In genomic region chr9:34754523-34755097, GRCm38 (mm10) we compare ENCODE assay signal across 21 mouse cellular contexts.
DNase-seq lines count a peak whose midpoint lies in the region; ATAC-seq and TF ChIP-seq lines count a peak whose summit lies in the region.
"Had no signal": no experiment of that assay in that cellular context is flagged by ENCODE, and none has a peak within 500 bp of the region (broad histone marks: within the 10 kb centered on the region; RNA-seq: fewer than 3 reads in every experiment).

No protein-coding gene starts in this region.

- no peaks in the 10 kb centered on the region for H3K9me3 ChIP-seq in forebrain, embryonic 12.5 days
- H3K9me3 ChIP-seq in forebrain, embryonic 13.5 days (replicated peaks), result no peaks in the 10 kb centered on the region
- no peaks in the 10 kb centered on the region for H3K9me3 ChIP-seq in midbrain, embryonic 10.5 days (replicated peaks)
- no peaks in the 10 kb centered on the region for H3K9me3 ChIP-seq in midbrain, embryonic 16.5 days (replicated peaks; ENCODE audit: control insufficient read depth, low read length, poor library complexity, severe bottlenecking)
- H3K9me3 ChIP-seq in midbrain, embryonic 12.5 days, result no peaks in the 10 kb centered on the region
- H3K9me3 ChIP-seq in midbrain, postnatal 0 days (ENCODE audit: low read length), result no peaks in the 10 kb centered on the region
- H3K9me3 ChIP-seq: embryonic facial prominence, embryonic 10.5 days; heart, embryonic 10.5 days; heart, embryonic 15.5 days had no signal

- no peak overlapping the region for H3K9ac ChIP-seq in forebrain, embryonic 12.5 days
- H3K9ac ChIP-seq in forebrain, embryonic 13.5 days, result no peak overlapping the region
- no peak overlapping the region for H3K9ac ChIP-seq in midbrain, embryonic 16.5 days (ENCODE audit: low read depth, low read length)
- H3K9ac ChIP-seq in midbrain, embryonic 12.5 days (replicated peaks), result no peak overlapping the region
- no peak overlapping the region for H3K9ac ChIP-seq in midbrain, postnatal 0 days (replicated peaks; ENCODE audit: low read length, poor library complexity, severe bottlenecking)
- H3K9ac ChIP-seq: heart, embryonic 15.5 days; hindbrain, embryonic 14.5 days had no signal

- no peak overlapping the region for H3K4me3 ChIP-seq in forebrain, embryonic 12.5 days (replicated peaks)
- no peak overlapping the region for H3K4me3 ChIP-seq in forebrain, embryonic 13.5 days
- no peak overlapping the region for H3K4me3 ChIP-seq in midbrain, embryonic 10.5 days
- no peak overlapping the region for H3K4me3 ChIP-seq in midbrain, embryonic 16.5 days (ENCODE audit: low read depth, low read length)
- H3K4me3 ChIP-seq in midbrain, embryonic 12.5 days, result no peak overlapping the region
- H3K4me3 ChIP-seq in midbrain, postnatal 0 days (ENCODE audit: low read depth, low read length), result no peak overlapping the region
- H3K4me3 ChIP-seq: embryonic facial prominence, embryonic 10.5 days; heart, embryonic 10.5 days; heart, embryonic 15.5 days had no signal

- 19% methylated on average over 6 of the region's 6 CpGs for WGBS in forebrain, embryonic 12.5 days
- WGBS in forebrain, embryonic 13.5 days, result 16% methylated on average over 6 of the region's 6 CpGs
- WGBS in midbrain, embryonic 10.5 days, result 26% methylated on average over 6 of the region's 6 CpGs
- WGBS in midbrain, embryonic 16.5 days, result 16% methylated on average over 6 of the region's 6 CpGs
- WGBS in midbrain, embryonic 12.5 days, result 18% methylated on average over 6 of the region's 6 CpGs
- 29% methylated on average over 6 of the region's 6 CpGs for WGBS in midbrain, postnatal 0 days

- peaks cover 20% of the 10 kb centered on the region for H3K4me1 ChIP-seq in forebrain, embryonic 12.5 days
- peaks cover 30% of the 10 kb centered on the region for H3K4me1 ChIP-seq in forebrain, embryonic 13.5 days
- peaks cover 35% of the 10 kb centered on the region for H3K4me1 ChIP-seq in midbrain, embryonic 10.5 days
- peaks cover 3% of the 10 kb centered on the region; the same call in 1 of the 2 replicates for H3K4me1 ChIP-seq in midbrain, embryonic 16.5 days (ENCODE audit: control insufficient read depth, insufficient read depth, low read length)
- peaks cover 16% of the 10 kb centered on the region; the same call in 1 of the 2 replicates for H3K4me1 ChIP-seq in midbrain, embryonic 12.5 days
- H3K4me1 ChIP-seq in midbrain, postnatal 0 days (ENCODE audit: insufficient read depth, low read length), result peaks cover 3% of the 10 kb centered on the region; the same call in 1 of the 2 replicates

- H3K27ac ChIP-seq in forebrain, embryonic 12.5 days, result peak overlapping the region; percentile 26; the same call in 1 of the 2 replicates
- H3K27ac ChIP-seq in forebrain, embryonic 13.5 days, result no peak overlapping the region
- peak overlapping the region; percentile 71 for H3K27ac ChIP-seq in midbrain, embryonic 10.5 days (replicated peaks)
- H3K27ac ChIP-seq in midbrain, embryonic 16.5 days (ENCODE audit: low read length), result no peak overlapping the region
- peak overlapping the region; percentile 69 for H3K27ac ChIP-seq in midbrain, embryonic 12.5 days (replicated peaks)
- H3K27ac ChIP-seq in midbrain, postnatal 0 days (ENCODE audit: low read depth, low read length), result peak overlapping the region; percentile 1; the same call in 1 of the 2 replicates
- H3K27ac ChIP-seq: embryonic facial prominence, embryonic 10.5 days; heart, embryonic 10.5 days; heart, embryonic 15.5 days; hindbrain, embryonic 14.5 days had no signal

- TF ChIP-seq CTCF in midbrain, postnatal 0 days (IDR thresholded peaks at IDR 0.05), result no peak

- ATAC-seq in forebrain, embryonic 12.5 days (ENCODE audit: low FRiP score), result peak; percentile 69; the same call in 1 of the 2 replicates
- ATAC-seq in forebrain, embryonic 13.5 days, result no peak
- ATAC-seq in midbrain, embryonic 16.5 days, result no peak; the same call in 1 of the 2 replicates
- ATAC-seq in midbrain, embryonic 12.5 days (ENCODE audit: low FRiP score, low read depth), result peak; percentile 79
- ATAC-seq in midbrain, postnatal 0 days (ENCODE audit: low FRiP score), result no peak
- ATAC-seq: activated CD4-positive, CD25-positive, alpha-beta regulatory T cell, adult 4 months; intestine, embryonic 16.5 days; Patski had no signal

- H3K27me3 ChIP-seq in forebrain, embryonic 12.5 days, result peaks cover 7% of the 10 kb centered on the region; the same call in 1 of the 2 replicates
- H3K27me3 ChIP-seq in forebrain, embryonic 13.5 days, result peaks cover 14% of the 10 kb centered on the region; the same call in 1 of the 2 replicates
- 0 out of 2 replicates have a peak, but pooled peaks cover 6% of the 10 kb centered on the region for H3K27me3 ChIP-seq in midbrain, embryonic 10.5 days (ENCODE audit: low read depth, poor library complexity, severe bottlenecking)
- no peaks in the 10 kb centered on the region for H3K27me3 ChIP-seq in midbrain, embryonic 16.5 days (ENCODE audit: control insufficient read depth, insufficient read depth, low read depth, low read length)
- peaks cover 8% of the 10 kb centered on the region; the same call in 1 of the 2 replicates for H3K27me3 ChIP-seq in midbrain, embryonic 12.5 days
- H3K27me3 ChIP-seq in midbrain, postnatal 0 days (ENCODE audit: insufficient read depth, low read length), result no peaks in the 10 kb centered on the region
- H3K27me3 ChIP-seq: heart, embryonic 15.5 days; Patski had no signal

- no peak overlapping the region for H3K4me2 ChIP-seq in forebrain, embryonic 12.5 days
- H3K4me2 ChIP-seq in forebrain, embryonic 13.5 days, result no peak overlapping the region
- no peak overlapping the region for H3K4me2 ChIP-seq in midbrain, embryonic 16.5 days (ENCODE audit: low read length)
- no peak overlapping the region for H3K4me2 ChIP-seq in midbrain, embryonic 12.5 days (replicated peaks)
- H3K4me2 ChIP-seq in midbrain, postnatal 0 days (ENCODE audit: low read depth, low read length, poor library complexity, severe bottlenecking), result no peak overlapping the region
- H3K4me2 ChIP-seq: heart, embryonic 15.5 days; hindbrain, embryonic 14.5 days had no signal

- H3K36me3 ChIP-seq in forebrain, embryonic 12.5 days (replicated peaks), result no peaks in the 10 kb centered on the region
- H3K36me3 ChIP-seq in forebrain, embryonic 13.5 days (ENCODE audit: poor library complexity, severe bottlenecking), result no peaks in the 10 kb centered on the region
- no peaks in the 10 kb centered on the region for H3K36me3 ChIP-seq in midbrain, embryonic 10.5 days
- H3K36me3 ChIP-seq in midbrain, embryonic 16.5 days (ENCODE audit: control insufficient read depth, insufficient read depth, low read length), result no peaks in the 10 kb centered on the region
- H3K36me3 ChIP-seq in midbrain, embryonic 12.5 days, result no peaks in the 10 kb centered on the region
- H3K36me3 ChIP-seq in midbrain, postnatal 0 days (ENCODE audit: insufficient read depth, low read length), result no peaks in the 10 kb centered on the region
- H3K36me3 ChIP-seq: embryonic facial prominence, embryonic 10.5 days; heart, embryonic 10.5 days; heart, embryonic 15.5 days had no signal

- DNase-seq in midbrain, embryonic 10.5 days (ENCODE audit: low spot score), result peak; percentile 69
- no peak for DNase-seq in midbrain, postnatal 0 days (ENCODE audit: low spot score)
- no peak for DNase-seq in left cerebral cortex, adult 8-10 months (ENCODE audit: low spot score in 2 of 2)
- DNase-seq in thymus, postnatal 10 days (ENCODE audit: low spot score in 2 of 2), result no peak
- DNase-seq: adrenal gland, postnatal 14 days; cerebellum, adult 2 months; cerebellum, postnatal 10 days; gastrocnemius, postnatal 10 days; heart, adult 18-20 months; heart, postnatal 14 days had no signal

Comparison
In these comparisons a context has a peak if more than half of its experiments do, and no peak if none do; other contexts are left out.
1. ATAC-seq: peak in forebrain, embryonic 12.5 days (single experiment) and midbrain, embryonic 12.5 days (single experiment); none in forebrain, embryonic 13.5 days (single experiment), midbrain, embryonic 16.5 days (single experiment) and midbrain, postnatal 0 days (single experiment).
2. H3K27ac ChIP-seq: peak in forebrain, embryonic 12.5 days (single experiment), midbrain, embryonic 10.5 days (single experiment), midbrain, embryonic 12.5 days (single experiment) and midbrain, postnatal 0 days (single experiment); none in forebrain, embryonic 13.5 days (single experiment) and midbrain, embryonic 16.5 days (single experiment).